Mouse (Mus musculus) testis, adult 2 months (tissue): ENCODE results near the gene Slc1a4. TPM values are rescaled to one million over a fixed set of nuclear protein-coding genes. Genes with fewer than 3 reads are reported as not detected.

Source experiments
- H3K27ac ChIP-seq: fragments of 200-500 bp; 2 replicates; pipeline ENCODE4 v1.5.1; 2012; ENCODE audit warnings: low read depth, low read length; ENCODE audit not compliant: control insufficient read depth, insufficient read depth
- H3K27me3 ChIP-seq: fragments of 200-500 bp; 2 replicates; pipeline ENCODE4 v1.6.1; 2012; ENCODE audit warnings: mild to moderate bottlenecking, low read length, moderate library complexity; ENCODE audit not compliant: control insufficient read depth, insufficient read depth
- H3K36me3 ChIP-seq: fragments of 200-500 bp; 2 replicates; pipeline ENCODE4 v1.6.1; 2012; ENCODE audit warnings: mild to moderate bottlenecking, low read length; ENCODE audit not compliant: control insufficient read depth, insufficient read depth
- H3K4me1 ChIP-seq: fragments of 200-500 bp; 2 replicates; pipeline ENCODE4 v1.6.1; 2012; ENCODE audit warnings: low read length; ENCODE audit not compliant: control insufficient read depth, insufficient read depth
- H3K4me3 ChIP-seq: fragments of 200-500 bp; 2 replicates; pipeline ENCODE4 v1.5.1; 2012; ENCODE audit warnings: low read depth, mild to moderate bottlenecking, low read length, moderate library complexity, mixed read lengths; ENCODE audit not compliant: control insufficient read depth
- CTCF ChIP-seq: fragments of 200-500 bp; IDR thresholded peaks from 2 replicates; pipeline ENCODE4 v1.5.1; 2012; ENCODE audit warnings: low read depth, mild to moderate bottlenecking, inconsistent platforms, low read length, moderate library complexity; ENCODE audit not compliant: control insufficient read depth, insufficient read depth, insufficient replicate concordance
- POLR2A ChIP-seq: fragments of 200-500 bp; IDR thresholded peaks from 2 replicates; pipeline ENCODE4 v1.6.1; 2012; ENCODE audit warnings: low read depth, mild to moderate bottlenecking, inconsistent platforms, low read length, moderate library complexity; ENCODE audit not compliant: control insufficient read depth
- polyA plus RNA-seq: library from polyadenylated mRNA; depleted of rRNA; stranded (reverse); fragments of >200 nt; gene quantifications from 2 replicates; pipeline ENCODE4 v1.2.3, GENCODE M21; 2012

Slc1a4 gene
- polyA plus RNA-seq, 1 experiment = 0.59 TPM

- Histone ChIP-seq H3K4me1 (no peaks in the 10 kb centered on the region), H3K27me3 (no peaks in the 10 kb centered on the region), H3K27ac (no peak overlapping the region), H3K4me3 (no peak overlapping the region), H3K36me3 (no peaks in the 10 kb centered on the region)
- TF ChIP-seq POLR2A = no peak
- no peak for TF ChIP-seq CTCF
Measured at GRCm38 (mm10) chr11:20325073-20325694, 7.3 kb downstream of the Slc1a4 start.

- Histone ChIP-seq H3K27ac (no peak overlapping the region), H3K27me3 (no peaks in the 10 kb centered on the region), H3K36me3 (no peaks in the 10 kb centered on the region), H3K4me1 (no peaks in the 10 kb centered on the region), H3K4me3 (no peak overlapping the region)
- TF ChIP-seq POLR2A (no peak), CTCF (no peak)
Measured at GRCm38 (mm10) chr11:20324006-20324405, 8.5 kb downstream of the Slc1a4 start.

GRCm38 (mm10) chr11:20322366-20322765 lies 10.1 kb downstream of the Slc1a4 start:
- Histone ChIP-seq H3K27ac (no peak overlapping the region), H3K4me3 (no peak overlapping the region), H3K4me1 (no peaks in the 10 kb centered on the region), H3K27me3 (no peaks in the 10 kb centered on the region), H3K36me3 (no peaks in the 10 kb centered on the region)
- TF ChIP-seq POLR2A = no peak
- TF ChIP-seq CTCF = no peak

- no peaks in the 10 kb centered on the region for H3K4me1 ChIP-seq
- no peak for TF ChIP-seq POLR2A
- TF ChIP-seq CTCF = no peak
- no peak overlapping the region for H3K27ac ChIP-seq
Measured at GRCm38 (mm10) chr11:20320661-20321060, 11.9 kb downstream of the Slc1a4 start.

GRCm38 (mm10) chr11:20318659-20319454 lies 13.7 kb downstream of the Slc1a4 start:
- TF ChIP-seq CTCF (no peak), POLR2A (no peak)
- no peaks in the 10 kb centered on the region for H3K36me3 ChIP-seq
- H3K4me3 ChIP-seq = no peak overlapping the region
- no peaks in the 10 kb centered on the region for H3K4me1 ChIP-seq
- no peaks in the 10 kb centered on the region for H3K27me3 ChIP-seq
- H3K27ac ChIP-seq = no peak overlapping the region

More at GRCm38 (mm10) chr11:20320661-20321060, 11.9 kb downstream of the Slc1a4 start:
- H3K36me3 ChIP-seq = no peaks in the 10 kb centered on the region
- no peaks in the 10 kb centered on the region for H3K27me3 ChIP-seq
- H3K4me3 ChIP-seq = no peak overlapping the region

- no peak overlapping the region for H3K27ac ChIP-seq
- no peaks in the 10 kb centered on the region for H3K27me3 ChIP-seq
- no peaks in the 10 kb centered on the region for H3K4me1 ChIP-seq
- H3K36me3 ChIP-seq = no peaks in the 10 kb centered on the region
- no peak for TF ChIP-seq POLR2A
- no peak for TF ChIP-seq CTCF
- H3K4me3 ChIP-seq = no peak overlapping the region
Measured at GRCm38 (mm10) chr11:20313576-20313975, 18.9 kb downstream of the Slc1a4 start.

- no peaks in the 10 kb centered on the region for H3K36me3 ChIP-seq
- no peaks in the 10 kb centered on the region for H3K27me3 ChIP-seq
- no peak overlapping the region for H3K27ac ChIP-seq
- TF ChIP-seq CTCF (no peak), POLR2A (no peak)
- H3K4me3 ChIP-seq = no peak overlapping the region
- no peaks in the 10 kb centered on the region for H3K4me1 ChIP-seq
Measured at GRCm38 (mm10) chr11:20309044-20309443, 23.5 kb downstream of the Slc1a4 start.

- H3K36me3 ChIP-seq = no peaks in the 10 kb centered on the region
- no peak for TF ChIP-seq CTCF
- no peak for TF ChIP-seq POLR2A
- H3K27ac ChIP-seq = no peak overlapping the region
Measured at GRCm38 (mm10) chr11:20307409-20307808, 25.1 kb downstream of the Slc1a4 start.

More at GRCm38 (mm10) chr11:20307409-20307808, 25.1 kb downstream of the Slc1a4 start:
- H3K4me3 ChIP-seq = no peak overlapping the region
- H3K4me1 ChIP-seq = no peaks in the 10 kb centered on the region
- no peaks in the 10 kb centered on the region for H3K27me3 ChIP-seq
